Mouse (Mus musculus): ENCODE results near the gene Kif1b. TPM values are rescaled to one million over a fixed set of nuclear protein-coding genes. Genes with fewer than 3 reads are reported as not detected.

The Kif1b gene
- total and polyA plus RNA-seq, 3 experiments: 10.0 to 27.6 (median 17.0) TPM

- no peaks in the 10 kb centered on the region for H3K9me3 ChIP-seq (replicated peaks; ENCODE audit: low read length)
- in situ Hi-C loops (cut with MboI; ENCODE audit: low pct_ligation_motif_present, low pct_unique_long_range_greater_than_20kb, low sequenced_read_pairs): no loop called here
- H3K4me1 ChIP-seq (ENCODE audit: control insufficient read depth in 1 of 2, insufficient read depth in 2 of 2): peaks cover 14 to 35% of the 10 kb centered on the region in 2 experiments
- DNase-seq (ENCODE audit: extremely low read depth): peak; percentile 54
- no peak overlapping the region for H3K9ac ChIP-seq (ENCODE audit: insufficient read depth, low read depth)
- no peaks in the 10 kb centered on the region for H3K79me2 ChIP-seq (replicated peaks; ENCODE audit: control insufficient read depth, extremely low read depth, insufficient read depth, poor library complexity, severe bottlenecking)
- no peaks in the 10 kb centered on the region for H3K27me3 ChIP-seq (replicated peaks)
- TF ChIP-seq MAFK (IDR thresholded peaks at IDR 0.05; ENCODE audit: insufficient replicate concordance, low read length): no peak
- TF ChIP-seq HCFC1 (IDR thresholded peaks at IDR 0.05; ENCODE audit: low read depth, low read length): no peak
- TF ChIP-seq ZNF384 (IDR thresholded peaks at IDR 0.05; ENCODE audit: low read depth, low read length): peak; percentile 55
- peak; percentile 73 for TF ChIP-seq IRF4 (IDR thresholded peaks at IDR 0.05; ENCODE audit: low read depth, low read length)
- TF ChIP-seq EP300 (IDR thresholded peaks at IDR 0.05; ENCODE audit: low read length): peak; percentile 45
- TF ChIP-seq MXI1 (IDR thresholded peaks at IDR 0.05; ENCODE audit: low read depth, low read length): 0 out of 2 replicates have a peak, but pooled peaks have one; percentile 22
- TF ChIP-seq ELF1 (IDR thresholded peaks at IDR 0.05; ENCODE audit: low read depth, low read length): peak; percentile 47; the same call in 1 of the 2 replicates
- peaks cover 57 to 88% of the 10 kb centered on the region in 2 experiments for H3K36me3 ChIP-seq (replicated peaks in 1 of 2; ENCODE audit: control insufficient read depth in 1 of 2, insufficient read depth in 1 of 2, low read length in 1 of 2)
- no peak overlapping the region for H3K4me3 ChIP-seq (replicated peaks in 1 of 3; ENCODE audit: low read depth in 2 of 3, low read length in 2 of 3, poor library complexity in 1 of 3)
- H3K27ac ChIP-seq (ENCODE audit: insufficient read depth, low read depth): peak overlapping the region; percentile 6; the same call in 1 of the 2 replicates
- H3K4me2 ChIP-seq (ENCODE audit: insufficient read depth, low read depth, poor library complexity, severe bottlenecking): no peak overlapping the region
- dilution Hi-C loops (cut with MboI; ENCODE audit: extremely low pct_ligation_motif_present, extremely low pct_unique_long_range_greater_than_20kb, low sequenced_read_pairs): no loop called here
These were observed 33.2 kb upstream of the Kif1b start for GRCm38 (mm10) chr4:149340680-149341079.

- Histone ChIP-seq H3K27me3 (replicated peaks) (no peaks in the 10 kb centered on the region), H3K4me1 (ENCODE audit: control insufficient read depth in 1 of 2, insufficient read depth in 2 of 2) (peaks cover 14 to 35% of the 10 kb centered on the region in 2 experiments), H3K36me3 (replicated peaks in 1 of 2; ENCODE audit: control insufficient read depth in 1 of 2, insufficient read depth in 1 of 2, low read length in 1 of 2) (peaks cover 60 to 88% of the 10 kb centered on the region in 2 experiments), H3K9ac (ENCODE audit: insufficient read depth, low read depth) (no peak overlapping the region), H3K27ac (ENCODE audit: insufficient read depth, low read depth) (peak overlapping the region; percentile 6; the same call in 1 of the 2 replicates), H3K4me2 (ENCODE audit: insufficient read depth, low read depth, poor library complexity, severe bottlenecking) (no peak overlapping the region), H3K9me3 (replicated peaks; ENCODE audit: low read length) (no peaks in the 10 kb centered on the region), H3K79me2 (replicated peaks; ENCODE audit: control insufficient read depth, extremely low read depth, insufficient read depth, poor library complexity, severe bottlenecking) (no peaks in the 10 kb centered on the region), H3K4me3 (replicated peaks in 1 of 3; ENCODE audit: low read depth in 2 of 3, low read length in 2 of 3, poor library complexity in 1 of 3) (peak overlapping the region in 1 of 3 experiments; percentile 23)
- in situ Hi-C loops (cut with MboI; ENCODE audit: low pct_ligation_motif_present, low pct_unique_long_range_greater_than_20kb, low sequenced_read_pairs) (no loop called here), dilution Hi-C loops (cut with MboI; ENCODE audit: extremely low pct_ligation_motif_present, extremely low pct_unique_long_range_greater_than_20kb, low sequenced_read_pairs) (no loop called here)
- TF ChIP-seq JUND (conservative IDR thresholded peaks at IDR 0.05; ENCODE audit: low read depth, low read length) (no peak), IRF4 (IDR thresholded peaks at IDR 0.05; ENCODE audit: low read depth, low read length) (peak; percentile 47; the same call in 1 of the 2 replicates)
- DNase-seq (ENCODE audit: extremely low read depth): no peak
These were observed 32.1 kb upstream of the Kif1b start for GRCm38 (mm10) chr4:149339426-149340214.

- Histone ChIP-seq H3K9me3 (replicated peaks; ENCODE audit: low read length) (no peaks in the 10 kb centered on the region), H3K4me3 (replicated peaks in 1 of 3; ENCODE audit: low read depth in 2 of 3, low read length in 2 of 3, poor library complexity in 1 of 3) (no peak overlapping the region), H3K36me3 (replicated peaks in 1 of 2; ENCODE audit: control insufficient read depth in 1 of 2, insufficient read depth in 1 of 2, low read length in 1 of 2) (peaks cover 57 to 86% of the 10 kb centered on the region in 2 experiments), H3K79me2 (replicated peaks; ENCODE audit: control insufficient read depth, extremely low read depth, insufficient read depth, poor library complexity, severe bottlenecking) (no peaks in the 10 kb centered on the region), H3K4me1 (ENCODE audit: control insufficient read depth in 1 of 2, insufficient read depth in 2 of 2) (peaks cover 14 to 32% of the 10 kb centered on the region in 2 experiments), H3K27ac (ENCODE audit: insufficient read depth, low read depth) (no peak overlapping the region), H3K9ac (ENCODE audit: insufficient read depth, low read depth) (no peak overlapping the region), H3K4me2 (ENCODE audit: insufficient read depth, low read depth, poor library complexity, severe bottlenecking) (no peak overlapping the region), H3K27me3 (replicated peaks) (no peaks in the 10 kb centered on the region)
- in situ Hi-C loops (cut with MboI; ENCODE audit: low pct_ligation_motif_present, low pct_unique_long_range_greater_than_20kb, low sequenced_read_pairs) (no loop called here), dilution Hi-C loops (cut with MboI; ENCODE audit: extremely low pct_ligation_motif_present, extremely low pct_unique_long_range_greater_than_20kb, low sequenced_read_pairs) (no loop called here)
- no peak for DNase-seq (ENCODE audit: extremely low read depth)
- TF ChIP-seq BHLHE40 (IDR thresholded peaks at IDR 0.05; ENCODE audit: low read depth, low read length) (no peak), PAX5 (IDR thresholded peaks at IDR 0.05; ENCODE audit: low read length) (no peak), HCFC1 (IDR thresholded peaks at IDR 0.05; ENCODE audit: low read depth, low read length) (no peak), USF2 (conservative IDR thresholded peaks at IDR 0.05; ENCODE audit: low read depth, low read length) (no peak), ZNF384 (IDR thresholded peaks at IDR 0.05; ENCODE audit: low read depth, low read length) (no peak), KAT2A (IDR thresholded peaks at IDR 0.05; ENCODE audit: insufficient replicate concordance, low read length) (no peak), USF1 (IDR thresholded peaks at IDR 0.05; ENCODE audit: low read depth, low read length) (no peak), UBTF (IDR thresholded peaks at IDR 0.05; ENCODE audit: low read depth, low read length) (no peak), CHD1 (IDR thresholded peaks at IDR 0.05; ENCODE audit: low read depth, low read length) (no peak), CTCF (conservative IDR thresholded peaks at IDR 0.05 in 1 of 2, IDR thresholded peaks at IDR 0.05 in 1 of 2; ENCODE audit: low read depth in 2 of 2, low read length in 2 of 2) (no peak), SIN3A (IDR thresholded peaks at IDR 0.05; ENCODE audit: low read length) (no peak), POLR2AphosphoS2 (IDR thresholded peaks at IDR 0.05; ENCODE audit: low read depth, low read length) (no peak), MAZ (IDR thresholded peaks at IDR 0.05; ENCODE audit: low read depth, low read length) (no peak)
These were observed 30.6 kb upstream of the Kif1b start for GRCm38 (mm10) chr4:149338137-149338536.
